Mouse (Mus musculus) bone marrow, adult 2 months (tissue): Measurements from ENCODE around the gene Ccdc150.

Source experiments
- CTCF ChIP-seq: fragments of 200-500 bp; IDR thresholded peaks from 2 replicates; pipeline ENCODE4 v1.5.1; 2011; ENCODE audit warnings: low read length, control low read depth; ENCODE audit not compliant: control insufficient read depth, insufficient read depth
- POLR2A ChIP-seq: fragments of 200-500 bp; IDR thresholded peaks from 2 replicates; pipeline ENCODE4 v1.6.1; 2011; ENCODE audit warnings: low read depth, mild to moderate bottlenecking, control low read depth, low read length, borderline replicate concordance; ENCODE audit not compliant: control insufficient read depth

DNA sequence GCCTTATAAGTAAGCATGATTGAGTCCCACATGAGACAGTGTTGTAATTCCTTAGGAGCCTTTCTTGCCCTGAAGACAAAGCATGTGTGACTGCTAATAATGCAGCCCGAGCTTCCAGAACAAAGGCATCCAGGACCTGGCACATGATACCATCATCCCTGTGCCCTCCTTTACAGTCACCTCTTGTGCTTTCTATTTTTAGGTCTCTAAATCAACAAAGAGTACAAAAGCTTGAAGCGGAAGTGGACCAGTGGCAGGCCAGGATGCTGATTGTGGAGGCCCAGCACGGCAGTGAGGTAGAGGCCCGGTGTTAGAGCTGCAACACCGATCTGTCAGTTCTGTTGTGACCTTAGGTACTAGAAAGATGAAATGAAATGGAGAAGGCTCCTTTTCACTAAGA, 105.0 kb downstream of the Ccdc150 start:
- TF ChIP-seq CTCF, result no peak
- TF ChIP-seq POLR2A, result no peak
